Mouse (Mus musculus) CD8-positive naive resting alpha-beta T cell, adult 2 months (primary cell): ENCODE measurements around the gene C7.

ENCODE experiments used
- DNase-seq, 2 experiments: peaks; one replicate each; pipeline ENCODE4 v3.0.0; 2022; ENCODE audit warnings: low read depth in 2 of 2, low spot score in 2 of 2

Gene C7

DNA sequence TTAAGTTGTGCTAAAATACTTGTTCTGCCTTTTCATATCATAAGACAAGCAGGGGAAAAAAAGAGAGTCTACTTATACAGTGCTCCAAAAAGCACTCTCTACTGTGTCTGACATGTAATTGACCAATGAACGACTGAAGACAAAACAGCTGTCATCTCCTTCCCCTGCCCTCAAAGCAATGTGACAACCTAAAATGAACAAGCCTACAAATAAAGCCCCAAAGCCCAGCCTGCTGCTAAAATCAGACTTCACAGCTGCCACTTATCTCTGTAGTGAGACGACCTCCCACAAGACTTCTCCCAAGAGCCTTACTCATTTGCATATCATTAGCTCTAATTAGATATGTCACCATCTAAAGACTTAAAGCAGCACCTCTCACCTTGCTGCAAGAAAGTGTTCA is 60.6 kb downstream of the C7 start:
- DNase-seq: no peak

DNA sequence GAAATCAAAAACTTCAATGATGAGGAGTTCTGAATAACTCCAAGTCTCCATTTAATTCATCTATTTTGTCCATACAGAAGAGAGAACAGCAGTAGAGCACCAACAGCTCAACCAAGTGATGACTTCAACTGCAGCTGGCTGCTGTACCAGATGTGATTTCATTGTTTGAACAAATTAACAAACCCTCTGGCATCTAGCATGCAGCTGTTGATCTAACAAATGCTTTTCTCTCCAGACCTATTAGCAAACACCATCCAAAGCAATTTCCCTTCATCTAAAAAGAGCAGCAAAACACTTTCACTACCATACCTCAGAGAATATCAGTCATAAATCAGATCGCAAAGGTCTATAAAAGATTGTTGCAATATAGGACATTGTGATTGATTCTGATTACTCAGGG is 90.2 kb downstream of the C7 start:
- no peak for DNase-seq
